Mouse (Mus musculus): ENCODE measurements around the gene Mtmr2. TPM values are rescaled to one million over a fixed set of nuclear protein-coding genes. Genes with fewer than 3 reads are reported as not detected.

Gene Mtmr2
- polyA plus RNA-seq, 1 experiment from 2014 or later, result 39.5 TPM

- no peak overlapping the region for H3K9ac ChIP-seq (ENCODE audit: low read length)
- ATAC-seq (ENCODE audit: low FRiP score, low TSS enrichment), result no peak
- H3K27me3 ChIP-seq (ENCODE audit: control insufficient read depth, insufficient read depth, low read length), result no peaks in the 10 kb centered on the region
- H3K4me2 ChIP-seq (replicated peaks; ENCODE audit: low read depth), result no peak overlapping the region
- H3K27ac ChIP-seq (replicated peaks), result no peak overlapping the region
- 67% methylated on average over 5 of the region's 5 CpGs for WGBS
- no peak overlapping the region for H3K4me3 ChIP-seq (ENCODE audit: low read depth, low read length)
- TF ChIP-seq CTCF (IDR thresholded peaks at IDR 0.05; ENCODE audit: low read depth) (no peak), EP300 (optimal IDR thresholded peaks at IDR 0.05) (no peak)
- peaks cover 12% of the 10 kb centered on the region for H3K36me3 ChIP-seq (ENCODE audit: control insufficient read depth, insufficient read depth, low read length)
- DNase-seq (ENCODE audit: low spot score), result no peak
- no peaks in the 10 kb centered on the region for H3K4me1 ChIP-seq (replicated peaks; ENCODE audit: control insufficient read depth, insufficient read depth)
- no peaks in the 10 kb centered on the region for H3K9me3 ChIP-seq (ENCODE audit: control insufficient read depth, low read length)
Measured at GRCm38 (mm10) chr9:13807657-13808056, 59.4 kb downstream of the Mtmr2 start.

- H3K4me2 ChIP-seq (replicated peaks; ENCODE audit: low read depth), result no peak overlapping the region
- TF ChIP-seq CTCF (IDR thresholded peaks at IDR 0.05; ENCODE audit: low read depth), result peak; percentile 61
- no peak for TF ChIP-seq EP300 (optimal IDR thresholded peaks at IDR 0.05)
- H3K4me1 ChIP-seq (replicated peaks; ENCODE audit: control insufficient read depth, insufficient read depth), result no peaks in the 10 kb centered on the region
- no peak overlapping the region for H3K4me3 ChIP-seq (ENCODE audit: low read depth, low read length)
- no peak for ATAC-seq (ENCODE audit: low FRiP score, low TSS enrichment)
- no peak overlapping the region for H3K9ac ChIP-seq (ENCODE audit: low read length)
- no peaks in the 10 kb centered on the region for H3K27me3 ChIP-seq (ENCODE audit: control insufficient read depth, insufficient read depth, low read length)
- H3K9me3 ChIP-seq (ENCODE audit: control insufficient read depth, low read length), result no peaks in the 10 kb centered on the region
- peaks cover 9% of the 10 kb centered on the region for H3K36me3 ChIP-seq (ENCODE audit: control insufficient read depth, insufficient read depth, low read length)
- no peak overlapping the region for H3K27ac ChIP-seq (replicated peaks)
- no peak for DNase-seq (ENCODE audit: low spot score)
Measured at GRCm38 (mm10) chr9:13809937-13810336, 61.7 kb downstream of the Mtmr2 start.

- Histone ChIP-seq H3K36me3 (ENCODE audit: control insufficient read depth, insufficient read depth, low read length) (peaks cover 29% of the 10 kb centered on the region), H3K9me3 (ENCODE audit: control insufficient read depth, low read length) (no peaks in the 10 kb centered on the region), H3K4me1 (replicated peaks; ENCODE audit: control insufficient read depth, insufficient read depth) (no peaks in the 10 kb centered on the region), H3K27me3 (ENCODE audit: control insufficient read depth, insufficient read depth, low read length) (no peaks in the 10 kb centered on the region), H3K4me3 (ENCODE audit: low read depth, low read length) (no peak overlapping the region), H3K9ac (ENCODE audit: low read length) (no peak overlapping the region), H3K4me2 (replicated peaks; ENCODE audit: low read depth) (no peak overlapping the region), H3K27ac (replicated peaks) (no peak overlapping the region)
- TF ChIP-seq CTCF (IDR thresholded peaks at IDR 0.05; ENCODE audit: low read depth) (no peak), EP300 (optimal IDR thresholded peaks at IDR 0.05) (no peak)
- no peak for DNase-seq (ENCODE audit: low spot score)
- ATAC-seq (ENCODE audit: low FRiP score, low TSS enrichment), result no peak
- WGBS, result 91% methylated on average over 9 of the region's 9 CpGs
Measured at GRCm38 (mm10) chr9:13818369-13818768, 70.2 kb downstream of the Mtmr2 start.

DNA sequence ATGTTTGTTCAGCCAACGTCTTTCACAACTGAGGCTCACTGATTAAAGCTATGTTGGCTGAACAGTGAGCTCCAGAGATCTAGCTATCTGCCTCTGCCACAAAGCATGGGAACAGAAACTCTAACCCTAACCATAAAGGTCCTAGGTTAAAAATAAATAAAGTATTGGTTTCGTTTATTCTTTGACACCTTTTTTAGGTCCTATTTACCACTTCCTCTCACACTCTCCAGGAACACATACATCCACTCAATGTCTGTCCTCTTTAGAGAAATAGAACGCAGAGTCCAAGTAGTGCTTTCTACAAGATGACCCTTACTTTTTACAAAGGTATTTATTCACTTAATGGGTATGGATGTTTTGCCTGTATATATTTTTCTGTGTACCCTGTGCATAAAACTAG lies 72.6 kb downstream of the Mtmr2 start:
- TF ChIP-seq CTCF (IDR thresholded peaks at IDR 0.05; ENCODE audit: low read depth) (no peak), EP300 (optimal IDR thresholded peaks at IDR 0.05) (no peak)
- H3K4me1 ChIP-seq (replicated peaks; ENCODE audit: control insufficient read depth, insufficient read depth), result no peaks in the 10 kb centered on the region
- H3K27me3 ChIP-seq (ENCODE audit: control insufficient read depth, insufficient read depth, low read length), result no peaks in the 10 kb centered on the region
- no peak overlapping the region for H3K4me3 ChIP-seq (ENCODE audit: low read depth, low read length)
- H3K9ac ChIP-seq (ENCODE audit: low read length), result no peak overlapping the region
- H3K9me3 ChIP-seq (ENCODE audit: control insufficient read depth, low read length), result no peaks in the 10 kb centered on the region
- no peak overlapping the region for H3K4me2 ChIP-seq (replicated peaks; ENCODE audit: low read depth)
- H3K27ac ChIP-seq (replicated peaks), result no peak overlapping the region
- no peak for DNase-seq (ENCODE audit: low spot score)
- H3K36me3 ChIP-seq (ENCODE audit: control insufficient read depth, insufficient read depth, low read length), result peaks cover 23% of the 10 kb centered on the region
- no peak for ATAC-seq (ENCODE audit: low FRiP score, low TSS enrichment)
- 91% methylated on average over 3 of the region's 3 CpGs for WGBS

DNA sequence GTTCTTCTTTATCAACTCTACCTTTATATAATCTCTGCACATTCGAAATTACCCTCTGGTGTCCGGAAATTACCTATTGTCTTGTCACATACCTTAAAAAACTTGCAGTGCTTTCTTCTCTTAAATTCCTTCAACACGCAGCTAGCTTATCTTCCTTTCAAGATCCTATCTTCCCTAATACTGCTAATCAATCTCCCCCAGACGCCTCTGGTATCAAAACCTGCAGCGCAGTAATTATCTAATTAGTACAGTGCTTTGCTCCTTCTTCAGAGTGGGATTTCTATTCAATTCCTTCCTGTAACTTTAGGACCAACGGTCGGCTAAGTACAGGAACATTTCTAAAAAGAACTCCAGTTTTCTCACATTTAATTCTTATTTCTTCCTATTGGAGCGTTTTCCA lies 77.7 kb downstream of the Mtmr2 start:
- H3K4me1 ChIP-seq (replicated peaks; ENCODE audit: control insufficient read depth, insufficient read depth), result 0 out of 2 replicates have a peak, but pooled peaks cover 2% of the 10 kb centered on the region
- peak overlapping the region; percentile 97; the same call in 1 of the 2 replicates for H3K27ac ChIP-seq (replicated peaks)
- TF ChIP-seq EP300 (optimal IDR thresholded peaks at IDR 0.05) (no peak), CTCF (IDR thresholded peaks at IDR 0.05; ENCODE audit: low read depth) (no peak)
- H3K36me3 ChIP-seq (ENCODE audit: control insufficient read depth, insufficient read depth, low read length), result peaks cover 7% of the 10 kb centered on the region; the same call in 1 of the 2 replicates
- H3K9ac ChIP-seq (ENCODE audit: low read length), result peak overlapping the region; percentile 84; the same call in 1 of the 2 replicates
- peak overlapping the region; percentile 52 for H3K4me2 ChIP-seq (replicated peaks; ENCODE audit: low read depth)
- WGBS, result 3% methylated on average over 8 of the region's 8 CpGs
- no peak for ATAC-seq (ENCODE audit: low FRiP score, low TSS enrichment)
- no peaks in the 10 kb centered on the region for H3K9me3 ChIP-seq (ENCODE audit: control insufficient read depth, low read length)
- no peaks in the 10 kb centered on the region for H3K27me3 ChIP-seq (ENCODE audit: control insufficient read depth, insufficient read depth, low read length)
- peak overlapping the region; percentile 74 for H3K4me3 ChIP-seq (ENCODE audit: low read depth, low read length)
- DNase-seq (ENCODE audit: low spot score), result no peak

GRCm38 (mm10) chr9:13826391-13826805 lies 78.2 kb downstream of the Mtmr2 start:
- Histone ChIP-seq H3K27ac (replicated peaks) (peak overlapping the region; percentile 97), H3K27me3 (ENCODE audit: control insufficient read depth, insufficient read depth, low read length) (no peaks in the 10 kb centered on the region), H3K36me3 (ENCODE audit: control insufficient read depth, insufficient read depth, low read length) (peaks cover 2% of the 10 kb centered on the region; the same call in 1 of the 2 replicates), H3K4me2 (replicated peaks; ENCODE audit: low read depth) (peak overlapping the region; percentile 52), H3K4me1 (replicated peaks; ENCODE audit: control insufficient read depth, insufficient read depth) (0 out of 2 replicates have a peak, but pooled peaks cover 2% of the 10 kb centered on the region), H3K4me3 (ENCODE audit: low read depth, low read length) (peak overlapping the region; percentile 74), H3K9ac (ENCODE audit: low read length) (peak overlapping the region; percentile 84), H3K9me3 (ENCODE audit: control insufficient read depth, low read length) (no peaks in the 10 kb centered on the region)
- DNase-seq (ENCODE audit: low spot score) (peak; percentile 82), ATAC-seq (ENCODE audit: low FRiP score, low TSS enrichment) (peak; percentile 36)
- under 1% methylated on average over 31 of the region's 31 CpGs for WGBS
- TF ChIP-seq EP300 (optimal IDR thresholded peaks at IDR 0.05), result no peak
- no peak for TF ChIP-seq CTCF (IDR thresholded peaks at IDR 0.05; ENCODE audit: low read depth)

Data from stomach, postnatal 0 days (tissue).